26 mouse cellular contexts compared by ENCODE assay signal in genomic region chr2:135826616-135827360, GRCm38 (mm10).
A peak's percentile ranks its signal among the peaks of the same experiment; 100 is the strongest.
DNase-seq lines count a peak whose midpoint lies in the region; ATAC-seq and TF ChIP-seq lines count a peak whose summit lies in the region.
"Had no signal": no experiment of that assay in that cellular context is flagged by ENCODE, and none has a peak within 500 bp of the region (broad histone marks: within the 10 kb centered on the region; RNA-seq: fewer than 3 reads in every experiment).

No protein-coding gene starts in this region.

- no peak for ATAC-seq in hindbrain, postnatal 0 days
- no peak for ATAC-seq in hindbrain, embryonic 16.5 days
- no peak for ATAC-seq in megakaryocyte-erythroid progenitor cell, adult 5-6 weeks (replicated peaks; ENCODE audit: low FRiP score, low TSS enrichment, poor library complexity, severe bottlenecking)
- ATAC-seq: forebrain, embryonic 13.5 days; intestine, embryonic 16.5 days; midbrain, embryonic 15.5 days had no signal

- DNase-seq in cerebellum, adult 18-20 months: peak; percentile 55 to 64
- no peak for DNase-seq in cerebellum, postnatal 4 days (ENCODE audit: low spot score in 2 of 2)
- DNase-seq in hindbrain, postnatal 0 days (ENCODE audit: low spot score): no peak
- peak; percentile 82 for DNase-seq in brain, adult 2 months (ENCODE audit: low read depth, low spot score)
- no peak for DNase-seq in embryo, embryonic 10.5 days (ENCODE audit: low spot score)
- DNase-seq: adrenal gland, adult 2 months; gastrocnemius, postnatal 36 days; heart, postnatal 14 days; liver, embryonic 13.5 days; lung, postnatal 4 days; right cerebral cortex, postnatal 14 days; spleen, adult 18-20 months; thymus, adult 2 months had no signal

- H3K36me3 ChIP-seq in hindbrain, postnatal 0 days (ENCODE audit: insufficient read depth, low read length): no peaks in the 10 kb centered on the region
- no peaks in the 10 kb centered on the region for H3K36me3 ChIP-seq in hindbrain, embryonic 16.5 days (ENCODE audit: control insufficient read depth, insufficient read depth, low read length)
- H3K36me3 ChIP-seq in megakaryocyte, embryonic 14.5 days (replicated peaks; ENCODE audit: low read length): no peaks in the 10 kb centered on the region
- H3K36me3 ChIP-seq: embryonic facial prominence, embryonic 12.5 days; heart, embryonic 12.5 days; hindbrain, embryonic 13.5 days; limb, embryonic 12.5 days; liver, embryonic 13.5 days; lung, embryonic 15.5 days; midbrain, embryonic 15.5 days; neural tube, embryonic 15.5 days had no signal

- H3K4me2 ChIP-seq in hindbrain, postnatal 0 days (ENCODE audit: low read depth, low read length): no peak overlapping the region
- no peak overlapping the region for H3K4me2 ChIP-seq in hindbrain, embryonic 16.5 days (ENCODE audit: low read length)
- H3K4me2 ChIP-seq: embryonic facial prominence, embryonic 12.5 days; forebrain, embryonic 13.5 days; heart, embryonic 12.5 days; hindbrain, embryonic 13.5 days; limb, embryonic 12.5 days; liver, embryonic 13.5 days; lung, embryonic 15.5 days; midbrain, embryonic 15.5 days; neural tube, embryonic 15.5 days had no signal

- no peak for TF ChIP-seq CTCF in hindbrain, postnatal 0 days (IDR thresholded peaks at IDR 0.05; ENCODE audit: low read depth)

- no peaks in the 10 kb centered on the region for H3K9me3 ChIP-seq in hindbrain, postnatal 0 days (ENCODE audit: low read length)
- no peaks in the 10 kb centered on the region for H3K9me3 ChIP-seq in hindbrain, embryonic 16.5 days (ENCODE audit: control insufficient read depth, low read length)
- no peaks in the 10 kb centered on the region for H3K9me3 ChIP-seq in megakaryocyte, embryonic 14.5 days
- H3K9me3 ChIP-seq: embryonic facial prominence, embryonic 12.5 days; forebrain, embryonic 13.5 days; heart, embryonic 12.5 days; hindbrain, embryonic 13.5 days; limb, embryonic 12.5 days; liver, embryonic 13.5 days; lung, embryonic 15.5 days; midbrain, embryonic 15.5 days; neural tube, embryonic 15.5 days had no signal

- no peaks in the 10 kb centered on the region for H3K27me3 ChIP-seq in hindbrain, postnatal 0 days (ENCODE audit: insufficient read depth, low read length)
- no peaks in the 10 kb centered on the region for H3K27me3 ChIP-seq in hindbrain, embryonic 16.5 days (replicated peaks; ENCODE audit: control insufficient read depth, insufficient read depth, low read length)
- no peaks in the 10 kb centered on the region for H3K27me3 ChIP-seq in megakaryocyte, embryonic 14.5 days (replicated peaks)
- H3K27me3 ChIP-seq: embryonic facial prominence, embryonic 12.5 days; forebrain, embryonic 13.5 days; heart, embryonic 12.5 days; hindbrain, embryonic 13.5 days; limb, embryonic 12.5 days; liver, embryonic 13.5 days; lung, embryonic 15.5 days; midbrain, embryonic 15.5 days; neural tube, embryonic 15.5 days had no signal

- no peak overlapping the region for H3K9ac ChIP-seq in hindbrain, postnatal 0 days (replicated peaks; ENCODE audit: low read length)
- no peak overlapping the region for H3K9ac ChIP-seq in hindbrain, embryonic 16.5 days (ENCODE audit: low read depth, low read length)
- H3K9ac ChIP-seq: embryonic facial prominence, embryonic 12.5 days; forebrain, embryonic 13.5 days; heart, embryonic 12.5 days; hindbrain, embryonic 13.5 days; limb, embryonic 12.5 days; liver, embryonic 13.5 days; lung, embryonic 15.5 days; midbrain, embryonic 15.5 days; neural tube, embryonic 15.5 days had no signal

- peak overlapping the region; percentile 32; the same call in 1 of the 2 replicates for H3K27ac ChIP-seq in hindbrain, postnatal 0 days
- H3K27ac ChIP-seq in hindbrain, embryonic 16.5 days (ENCODE audit: low read depth, low read length): no peak overlapping the region
- H3K27ac ChIP-seq: embryonic facial prominence, embryonic 12.5 days; forebrain, embryonic 13.5 days; hindbrain, embryonic 13.5 days; limb, embryonic 12.5 days; liver, embryonic 13.5 days; lung, embryonic 15.5 days; neural tube, embryonic 15.5 days had no signal

- peaks cover 13% of the 10 kb centered on the region; the same call in 1 of the 2 replicates for H3K4me1 ChIP-seq in hindbrain, postnatal 0 days (ENCODE audit: insufficient read depth, low read length)
- H3K4me1 ChIP-seq in hindbrain, embryonic 16.5 days (ENCODE audit: control insufficient read depth, insufficient read depth, low read depth, low read length): peaks cover 2% of the 10 kb centered on the region; the same call in 1 of the 2 replicates
- H3K4me1 ChIP-seq in megakaryocyte, embryonic 14.5 days: peaks cover 55% of the 10 kb centered on the region
- H3K4me1 ChIP-seq: embryonic facial prominence, embryonic 12.5 days; forebrain, embryonic 13.5 days; liver, embryonic 13.5 days; midbrain, embryonic 15.5 days had no signal

- 74% methylated on average over 3 of the region's 3 CpGs for WGBS in hindbrain, postnatal 0 days
- 81% methylated on average over 3 of the region's 3 CpGs for WGBS in hindbrain, embryonic 16.5 days

- H3K4me3 ChIP-seq in hindbrain, postnatal 0 days (ENCODE audit: low read length): no peak overlapping the region
- H3K4me3 ChIP-seq in hindbrain, embryonic 16.5 days (ENCODE audit: low read length): no peak overlapping the region
- peak overlapping the region; percentile 19 for H3K4me3 ChIP-seq in megakaryocyte, embryonic 14.5 days (replicated peaks)
- H3K4me3 ChIP-seq: embryonic facial prominence, embryonic 12.5 days; erythroblast, embryonic 14.5 days; forebrain, embryonic 13.5 days; heart, embryonic 12.5 days; hindbrain, embryonic 13.5 days; limb, embryonic 12.5 days; liver, embryonic 13.5 days; lung, embryonic 15.5 days; midbrain, embryonic 15.5 days; neural tube, embryonic 15.5 days had no signal

Comparison
In these comparisons a context has a peak if more than half of its experiments do, and no peak if none do; other contexts are left out.
1. DNase-seq: peak in cerebellum, adult 18-20 months (2 of 2) and brain, adult 2 months (single experiment); none in cerebellum, postnatal 4 days (0 of 2), hindbrain, postnatal 0 days (single experiment) and embryo, embryonic 10.5 days (single experiment).